Mouse (Mus musculus) limb, embryonic 12.5 days (tissue): ENCODE data around the gene Hist1h3c. TPM values are rescaled to one million over a fixed set of nuclear protein-coding genes. Genes with fewer than 3 reads are reported as not detected.
"Not testable (repeated sequence)": the region's sequence is repeated elsewhere in the genome, so short reads cannot be mapped to it uniquely, and the experiment has no call there.

ENCODE experiments used
- ATAC-seq: fragments of 200-750 bp; cut with Nextera tagmentation; 2 replicates; pipeline ENCODE4 v1.8.0; 2017; ENCODE audit warnings: low read depth, moderate TSS enrichment; ENCODE audit not compliant: insufficient number of reproducible peaks, insufficient read depth, low FRiP score, low TSS enrichment
- H3K27ac ChIP-seq: fragments of 300-500 bp; sonication (generic); 2 replicates; pipeline ENCODE4 v1.5.1; 2016; ENCODE audit warnings: mild to moderate bottlenecking, moderate library complexity
- H3K27me3 ChIP-seq: fragments of 300-500 bp; sonication (generic); 2 replicates; pipeline ENCODE4 v1.6.1; 2016; ENCODE audit warnings: mild to moderate bottlenecking, moderate library complexity
- H3K36me3 ChIP-seq: fragments of 300-500 bp; sonication (generic); 2 replicates; pipeline ENCODE4 v1.6.1; 2016; ENCODE audit warnings: mild to moderate bottlenecking, moderate library complexity
- H3K4me1 ChIP-seq: fragments of 300-500 bp; sonication (generic); replicated peaks from 2 replicates; pipeline ENCODE4 v1.6.1; 2016
- H3K4me2 ChIP-seq: fragments of 300-500 bp; sonication (generic); 2 replicates; pipeline ENCODE4 v1.6.1; 2016; ENCODE audit warnings: mild to moderate bottlenecking, moderate library complexity
- H3K4me3 ChIP-seq: fragments of 300-500 bp; sonication (generic); replicated peaks from 2 replicates; pipeline ENCODE4 v1.5.1; 2016; ENCODE audit warnings: mild to moderate bottlenecking
- H3K9ac ChIP-seq: fragments of 300-500 bp; sonication (generic); replicated peaks from 2 replicates; pipeline ENCODE4 v1.6.1; 2016; ENCODE audit warnings: mild to moderate bottlenecking, moderate library complexity
- H3K9me3 ChIP-seq: fragments of 300-500 bp; sonication (generic); 2 replicates; pipeline ENCODE4 v1.6.1; 2016; ENCODE audit warnings: mild to moderate bottlenecking, moderate library complexity
- WGBS: fragments of 180-500 bp; shearing (Covaris S2); methylation state at CpG from one replicate; pipeline ENCODE4 v1.1.7; 2016; 5-methylcytosine and 5-hydroxymethylcytosine counted together
- polyA plus RNA-seq: library from polyadenylated mRNA; unstranded; fragments of >200 nt; fragmentation: Nextera tagmentation; extraction: Ambion mirVana; gene quantifications from 2 replicates; pipeline ENCODE4 v1.2.1, GENCODE M21; 2016

The Hist1h3c gene
- polyA plus RNA-seq, 1 experiment from 2014 or later: 20.7 TPM

DNA sequence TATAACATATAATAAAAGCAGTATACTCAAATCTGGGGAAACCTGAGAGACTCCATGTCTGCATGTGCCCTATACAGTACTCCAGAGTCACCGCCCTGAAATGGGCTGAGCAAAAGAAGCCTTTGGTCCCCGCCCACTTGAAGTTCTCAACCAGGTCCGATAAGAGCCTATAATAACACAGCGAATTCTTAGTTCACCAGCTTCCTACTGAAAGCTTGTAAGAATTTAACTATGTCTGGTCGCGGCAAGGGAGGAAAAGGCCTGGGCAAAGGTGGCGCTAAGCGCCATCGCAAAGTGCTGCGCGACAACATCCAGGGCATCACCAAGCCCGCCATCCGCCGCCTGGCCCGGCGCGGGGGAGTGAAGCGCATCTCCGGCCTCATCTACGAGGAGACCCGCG lies 11.4 kb upstream of the Hist1h3c start, which contains the start of gene Hist1h4b:
Hist1h4b (plus strand) TSS at position 224 of the 400 bp plus-strand sequence.
- Histone ChIP-seq H3K4me1 (peaks cover 16% of the 10 kb centered on the region), H3K4me2 (peak within 1 kb of the TSS; percentile 79), H3K36me3 (no peaks in the 10 kb centered on the region), H3K4me3 (peak within 1 kb of the TSS; percentile 43), H3K9me3 (no peaks in the 10 kb centered on the region), H3K27ac (peak within 1 kb of the TSS; percentile 96), H3K27me3 (no peaks in the 10 kb centered on the region), H3K9ac (peak within 1 kb of the TSS; percentile 65)
- WGBS: 1% methylated on average over 19 of the region's 22 CpGs
- ATAC-seq: peak; percentile 72

DNA sequence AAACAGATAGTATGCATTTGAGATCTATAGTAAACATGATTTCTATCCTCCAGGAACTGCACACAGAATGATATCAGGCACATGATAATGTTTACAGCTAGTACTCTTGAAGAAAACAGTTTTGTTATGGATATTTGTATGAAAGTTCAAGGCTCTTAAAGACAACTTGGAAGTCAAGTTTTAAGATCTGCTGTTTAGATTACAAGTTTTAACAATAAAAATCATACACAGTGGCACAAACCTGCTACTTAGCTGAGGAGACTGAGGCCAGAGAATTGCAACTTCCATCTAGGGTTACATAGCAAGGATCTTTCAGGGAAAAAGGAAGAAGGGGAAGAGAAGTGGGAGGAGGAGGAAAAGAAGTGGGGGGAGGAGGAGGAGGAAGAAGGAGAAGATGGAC lies 9.6 kb upstream of the Hist1h3c start:
- Histone ChIP-seq H3K4me3 (no peak overlapping the region), H3K9ac (no peak overlapping the region), H3K36me3 (no peaks in the 10 kb centered on the region), H3K4me1 (peaks cover 12% of the 10 kb centered on the region), H3K9me3 (no peaks in the 10 kb centered on the region), H3K27me3 (no peaks in the 10 kb centered on the region), H3K4me2 (no peak overlapping the region), H3K27ac (0 out of 2 replicates have a peak overlapping the region, but pooled peaks have one; percentile 17)
- ATAC-seq: no peak

DNA sequence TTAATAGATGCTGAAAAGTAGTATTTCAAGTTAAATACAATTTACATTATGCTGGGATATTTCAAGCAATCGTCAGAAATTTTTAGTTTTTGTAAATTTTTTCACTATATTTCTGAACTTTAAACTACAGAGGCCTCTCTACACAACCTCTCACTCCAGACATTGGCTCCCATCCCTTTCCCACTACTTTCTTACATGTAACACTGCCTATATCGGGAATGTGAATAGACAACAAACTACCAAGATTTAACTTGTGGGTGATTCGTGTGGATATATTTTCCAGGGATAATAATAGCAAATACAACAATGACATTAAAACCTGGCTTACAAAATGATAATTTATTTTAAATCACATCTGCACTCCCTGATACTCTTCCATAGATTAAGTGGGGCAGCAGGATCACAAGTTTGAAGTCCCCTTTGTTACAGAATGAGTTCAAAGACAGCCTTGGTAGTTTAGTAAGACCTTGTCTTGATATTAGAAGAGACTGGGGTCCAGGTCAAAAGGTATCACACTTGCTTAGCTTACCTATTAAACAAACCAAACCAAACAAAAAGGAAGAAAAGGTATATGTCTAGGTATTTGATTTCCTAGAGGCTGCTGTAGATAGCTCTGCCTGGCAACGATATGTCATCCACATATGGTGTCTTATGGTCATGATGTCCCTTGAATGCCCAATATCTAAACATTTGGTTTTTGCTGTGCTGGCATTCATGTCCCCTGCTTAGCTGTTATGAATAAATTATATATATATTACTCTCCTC lies 8.1 kb upstream of the Hist1h3c start:
- H3K4me1 ChIP-seq: peaks cover 10% of the 10 kb centered on the region
- peak overlapping the region; percentile 60 for H3K4me2 ChIP-seq
- H3K9ac ChIP-seq: no peak overlapping the region; the same call in 1 of the 2 replicates
- no peak for ATAC-seq
- peak overlapping the region; percentile 91 for H3K27ac ChIP-seq
- peak overlapping the region; percentile 34; the same call in 1 of the 2 replicates for H3K4me3 ChIP-seq
- H3K9me3 ChIP-seq: no peaks in the 10 kb centered on the region
- 66% methylated on average over 4 of the region's 4 CpGs for WGBS
- H3K27me3 ChIP-seq: no peaks in the 10 kb centered on the region
- no peaks in the 10 kb centered on the region for H3K36me3 ChIP-seq

DNA sequence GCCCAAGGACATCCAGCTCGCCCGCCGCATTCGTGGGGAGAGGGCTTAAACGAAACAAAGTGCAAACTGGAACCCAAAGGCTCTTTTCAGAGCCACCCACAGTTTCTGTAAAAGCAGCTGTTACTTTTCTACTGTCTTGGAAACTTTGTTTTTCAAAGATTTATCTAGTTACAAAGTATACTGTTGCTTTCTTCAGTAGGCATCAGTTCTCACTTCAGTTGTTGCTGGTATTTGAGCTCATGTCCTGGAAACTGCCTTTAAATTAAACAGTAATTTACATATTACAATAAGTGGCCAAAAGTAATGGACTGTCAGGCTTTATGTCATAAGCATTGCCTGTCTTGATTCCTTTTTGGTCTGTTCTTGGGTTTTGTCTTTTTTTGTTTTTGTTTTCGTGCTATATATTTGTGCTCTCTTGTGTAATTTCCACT lies 7.4 kb upstream of the Hist1h3c start:
- Histone ChIP-seq H3K36me3 (no peaks in the 10 kb centered on the region), H3K9me3 (no peaks in the 10 kb centered on the region), H3K9ac (peak overlapping the region; percentile 66), H3K4me3 (peak overlapping the region; percentile 34), H3K4me1 (peaks cover 17% of the 10 kb centered on the region), H3K27me3 (no peaks in the 10 kb centered on the region), H3K27ac (peak overlapping the region; percentile 91), H3K4me2 (peak overlapping the region; percentile 60)
- WGBS: 5% methylated on average over 6 of the region's 6 CpGs
- ATAC-seq: no peak

DNA sequence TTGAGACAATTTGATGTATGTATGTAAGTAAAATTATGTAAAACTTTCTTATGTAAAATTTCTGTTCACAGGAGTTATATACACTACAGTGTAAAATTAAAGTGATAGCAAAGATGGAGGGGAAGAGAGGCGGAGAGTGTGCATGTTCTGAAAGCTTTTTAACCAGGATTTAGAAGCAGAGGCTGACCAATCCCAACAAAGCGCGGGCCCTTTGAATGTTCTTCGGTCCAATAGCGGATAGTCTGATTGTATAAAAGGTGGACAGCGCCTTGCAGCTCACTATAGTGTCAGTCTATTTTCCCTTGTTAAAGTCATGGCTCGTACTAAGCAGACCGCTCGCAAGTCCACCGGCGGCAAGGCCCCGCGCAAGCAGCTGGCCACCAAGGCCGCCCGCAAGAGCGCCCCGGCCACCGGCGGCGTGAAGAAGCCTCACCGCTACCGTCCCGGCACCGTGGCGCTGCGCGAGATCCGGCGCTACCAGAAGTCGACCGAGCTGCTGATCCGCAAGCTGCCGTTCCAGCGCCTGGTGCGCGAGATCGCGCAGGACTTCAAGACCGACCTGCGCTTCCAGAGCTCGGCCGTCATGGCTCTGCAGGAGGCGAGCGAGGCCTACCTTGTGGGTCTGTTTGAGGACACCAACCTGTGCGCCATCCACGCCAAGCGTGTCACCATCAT lies 6.8 kb upstream of the Hist1h3c start, which contains the start of gene Hist1h3b:
Hist1h3b (plus strand) TSS at position 201 of the 675 bp plus-strand sequence.
- under 1% methylated on average over 19 of the region's 47 CpGs for WGBS
- Histone ChIP-seq H3K4me3 (peak within 1 kb of the TSS; percentile 43), H3K9ac (peak within 1 kb of the TSS; percentile 66), H3K4me1 (peaks cover 19% of the 10 kb centered on the region), H3K4me2 (peak within 1 kb of the TSS; percentile 60), H3K27ac (peak within 1 kb of the TSS; percentile 97)
- H3K36me3 ChIP-seq, H3K9me3 ChIP-seq, H3K27me3 ChIP-seq: not testable (repeated sequence)
- ATAC-seq: peak; percentile 93

DNA sequence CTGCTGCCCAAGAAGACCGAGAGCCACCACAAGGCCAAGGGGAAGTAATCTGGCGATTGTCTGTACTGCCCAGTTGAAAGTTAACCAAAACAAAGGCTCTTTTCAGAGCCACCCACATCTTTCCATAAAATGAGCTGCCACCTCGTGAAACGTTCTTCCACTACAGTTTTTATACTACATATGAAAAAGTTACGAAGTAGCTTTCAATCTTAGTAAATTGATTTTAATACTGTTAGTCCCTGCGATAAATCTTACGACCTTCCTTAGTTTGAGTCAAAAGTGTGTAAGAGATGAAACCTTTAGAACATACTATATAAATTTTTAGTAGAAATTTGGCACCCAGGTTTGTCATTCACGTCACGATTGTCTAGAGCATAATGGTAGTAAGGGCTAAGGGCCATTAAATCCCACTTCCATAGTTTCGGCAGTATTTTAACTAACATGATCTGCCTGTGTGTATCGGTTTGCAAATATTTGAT lies 6.1 kb upstream of the Hist1h3c start:
- H3K9me3 ChIP-seq: no peaks in the 10 kb centered on the region
- H3K27me3 ChIP-seq: no peaks in the 10 kb centered on the region
- H3K27ac ChIP-seq: peak overlapping the region; percentile 97
- peak overlapping the region; percentile 60 for H3K4me2 ChIP-seq
- no peak for ATAC-seq
- peaks cover 20% of the 10 kb centered on the region for H3K4me1 ChIP-seq
- WGBS: under 1% methylated on average over 11 of the region's 11 CpGs
- H3K9ac ChIP-seq: peak overlapping the region; percentile 64
- H3K36me3 ChIP-seq: no peaks in the 10 kb centered on the region
- H3K4me3 ChIP-seq: peak overlapping the region; percentile 43

DNA sequence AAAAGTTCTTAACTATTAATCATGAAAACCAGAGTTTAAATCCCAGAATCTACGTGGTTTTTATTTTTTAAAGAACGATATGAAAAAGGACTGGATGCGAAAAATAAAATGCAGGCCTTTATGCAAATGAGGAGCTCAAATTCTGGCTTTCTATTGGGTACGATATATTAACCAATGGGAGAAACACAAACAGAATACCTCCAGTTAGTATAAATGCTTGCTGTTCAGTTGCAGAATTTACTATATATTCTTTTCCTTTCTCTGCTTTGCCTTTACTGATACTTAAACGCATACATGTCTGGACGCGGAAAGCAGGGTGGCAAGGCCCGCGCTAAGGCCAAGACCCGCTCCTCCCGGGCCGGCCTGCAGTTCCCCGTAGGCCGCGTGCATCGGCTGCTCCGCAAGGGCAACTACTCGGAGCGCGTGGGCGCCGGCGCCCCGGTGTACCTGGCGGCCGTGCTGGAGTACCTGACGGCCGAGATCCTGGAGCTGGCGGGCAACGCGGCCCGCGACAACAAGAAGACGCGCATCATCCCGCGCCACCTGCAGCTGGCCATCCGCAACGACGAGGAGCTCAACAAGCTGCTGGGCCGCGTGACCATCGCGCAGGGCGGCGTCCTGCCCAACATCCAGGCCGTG lies 5.6 kb upstream of the Hist1h3c start, which contains the start of gene Hist1h2ab:
Hist1h2ab (plus strand) TSS at position 288 of the 639 bp plus-strand sequence.
- peak; percentile 54; the same call in 1 of the 2 replicates for ATAC-seq
- not testable (repeated sequence) for H3K27me3 ChIP-seq, H3K9me3 ChIP-seq, H3K36me3 ChIP-seq
- Histone ChIP-seq H3K27ac (peak within 1 kb of the TSS; percentile 97), H3K4me1 (peaks cover 20% of the 10 kb centered on the region), H3K4me2 (peak within 1 kb of the TSS; percentile 60), H3K4me3 (peak within 1 kb of the TSS; percentile 43), H3K9ac (peak within 1 kb of the TSS; percentile 64)
- under 1% methylated on average over 33 of the region's 47 CpGs for WGBS

DNA sequence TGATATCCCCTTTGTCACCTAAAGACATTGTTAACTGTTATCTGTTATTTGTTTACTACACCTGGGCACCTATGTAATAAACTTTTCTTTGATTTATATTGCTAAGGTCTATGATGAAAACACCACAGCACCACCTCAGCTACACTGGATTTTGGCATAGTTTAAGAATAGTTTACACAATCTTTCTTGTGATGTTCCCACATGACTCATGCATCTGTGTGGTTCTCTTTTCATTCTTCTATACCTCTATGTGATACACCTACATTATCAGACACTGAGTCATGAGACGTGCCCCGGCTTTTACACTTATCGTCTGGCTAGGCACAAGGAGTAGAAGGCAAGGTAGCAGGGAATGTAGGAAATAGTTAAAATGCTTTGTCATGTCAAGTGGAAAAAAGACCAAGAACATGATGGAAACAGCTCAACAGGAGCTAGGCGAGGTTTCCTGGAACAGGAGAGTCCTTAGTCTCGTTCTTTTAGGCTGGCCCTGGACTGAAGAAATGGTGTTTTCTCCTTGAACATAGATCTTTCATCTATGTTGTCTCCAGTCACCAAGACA lies 4.2 kb upstream of the Hist1h3c start:
- Histone ChIP-seq H3K27ac (peak overlapping the region; percentile 90), H3K27me3 (no peaks in the 10 kb centered on the region), H3K9ac (no peak overlapping the region), H3K4me2 (no peak overlapping the region), H3K36me3 (no peaks in the 10 kb centered on the region), H3K9me3 (no peaks in the 10 kb centered on the region), H3K4me1 (peaks cover 21% of the 10 kb centered on the region), H3K4me3 (no peak overlapping the region)
- 93% methylated on average over 5 of the region's 5 CpGs for WGBS
- ATAC-seq: no peak

DNA sequence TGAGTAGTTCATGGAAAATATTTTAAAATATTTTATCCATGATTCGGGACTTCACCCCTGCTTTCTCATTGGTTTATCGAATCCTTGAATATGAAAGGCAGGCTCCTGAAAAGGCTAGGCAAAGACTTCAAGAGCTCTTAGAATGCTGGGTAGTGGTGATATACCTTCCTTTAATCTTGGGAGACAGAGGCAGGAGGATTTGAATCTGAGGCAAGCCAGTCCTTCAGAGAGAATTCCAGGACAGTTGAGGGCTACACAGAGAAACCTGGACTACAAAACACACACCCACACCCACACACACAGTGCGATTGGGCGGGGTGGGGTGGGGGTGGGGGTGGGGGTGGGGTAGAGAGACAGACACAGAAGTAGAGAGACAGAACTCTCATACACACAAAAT lies 2.5 kb upstream of the Hist1h3c start:
- WGBS: 12% methylated on average over 4 of the region's 4 CpGs
- no peaks in the 10 kb centered on the region for H3K9me3 ChIP-seq
- peak overlapping the region; percentile 99 for H3K27ac ChIP-seq
- H3K4me3 ChIP-seq: peak overlapping the region; percentile 13
- peak overlapping the region; percentile 66; the same call in 1 of the 2 replicates for H3K9ac ChIP-seq
- no peaks in the 10 kb centered on the region for H3K36me3 ChIP-seq
- no peak for ATAC-seq
- H3K27me3 ChIP-seq: no peaks in the 10 kb centered on the region
- H3K4me2 ChIP-seq: peak overlapping the region; percentile 66
- H3K4me1 ChIP-seq: peaks cover 25% of the 10 kb centered on the region

DNA sequence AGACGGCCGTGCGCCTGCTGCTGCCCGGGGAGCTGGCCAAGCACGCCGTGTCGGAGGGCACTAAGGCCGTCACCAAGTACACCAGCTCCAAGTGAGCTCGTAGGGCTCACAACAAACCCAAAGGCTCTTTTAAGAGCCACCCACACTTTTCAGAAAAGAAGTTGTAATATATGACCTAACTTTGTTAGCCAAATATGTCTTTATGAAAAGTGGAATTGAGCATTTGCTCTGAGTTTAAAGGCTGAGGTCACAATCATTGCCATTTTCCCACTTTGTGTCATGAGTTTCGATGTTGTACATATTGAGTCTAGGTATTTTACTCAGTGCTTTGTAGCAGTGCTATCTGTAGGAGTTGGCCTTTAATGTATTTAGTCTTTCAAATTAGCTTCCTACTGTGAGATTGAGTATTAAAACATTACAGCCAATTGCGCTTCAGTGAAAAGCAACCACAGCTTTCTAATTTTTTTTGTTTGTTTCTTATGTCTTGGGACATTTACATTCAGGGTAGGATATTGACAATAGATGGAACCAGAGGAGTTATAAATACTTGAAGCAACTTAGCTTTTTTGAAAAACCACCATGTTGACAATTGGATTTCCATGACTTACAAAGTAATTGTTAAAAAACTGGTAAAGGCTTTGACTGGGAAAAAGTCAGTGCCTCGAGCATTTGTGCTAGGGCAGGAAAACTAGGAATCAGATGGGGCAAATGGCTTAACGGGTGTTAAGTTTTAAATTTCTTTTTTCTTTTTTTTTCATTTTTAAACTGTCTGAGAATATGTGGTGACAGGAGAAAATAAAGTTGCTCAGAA lies 1.9 kb upstream of the Hist1h3c start:
- ATAC-seq: no peak
- WGBS: 3% methylated on average over 13 of the region's 13 CpGs

More for the DNA sequence above, 1.9 kb upstream of the Hist1h3c start:
- no peaks in the 10 kb centered on the region for H3K27me3 ChIP-seq
- H3K4me2 ChIP-seq: peak overlapping the region; percentile 66
- H3K4me3 ChIP-seq: peak overlapping the region; percentile 43
- H3K4me1 ChIP-seq: peaks cover 25% of the 10 kb centered on the region; the same call in 1 of the 2 replicates
- H3K9me3 ChIP-seq: no peaks in the 10 kb centered on the region
- H3K9ac ChIP-seq: peak overlapping the region; percentile 66
- peak overlapping the region; percentile 99 for H3K27ac ChIP-seq
- H3K36me3 ChIP-seq: no peaks in the 10 kb centered on the region
